27 mouse cellular contexts compared by ENCODE assay signal in the genomic region with DNA sequence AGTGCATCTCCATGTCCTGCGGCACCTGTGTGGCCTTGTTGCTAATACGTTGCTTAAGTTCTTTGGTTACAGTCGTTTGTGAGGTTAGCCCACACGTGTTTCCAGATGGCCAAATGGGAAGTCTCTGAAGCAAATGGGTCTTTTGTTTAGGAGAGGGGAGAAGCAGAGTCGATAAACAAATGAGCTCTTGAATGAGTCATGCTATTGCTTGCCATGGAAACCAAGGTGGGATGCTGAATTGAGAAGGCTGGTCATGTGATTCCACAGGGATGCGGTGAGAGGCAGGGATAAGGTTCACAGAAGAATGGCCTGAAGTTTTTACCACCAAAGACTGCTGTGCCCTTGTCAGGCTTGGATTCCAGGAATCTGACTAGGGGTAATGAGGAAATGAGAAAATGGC.
"Had no signal": no experiment of that assay in that cellular context is flagged by ENCODE, and none has a peak within 500 bp of the region (broad histone marks: within the 10 kb centered on the region; RNA-seq: fewer than 3 reads in every experiment).

No protein-coding gene starts in this region.

- ATAC-seq: hindbrain, postnatal 0 days; intestine, postnatal 0 days; liver, postnatal 0 days had no signal

- H3K4me2 ChIP-seq: heart, embryonic 12.5 days; hindbrain, embryonic 13.5 days; hindbrain, embryonic 15.5 days; kidney, embryonic 15.5 days; limb, embryonic 12.5 days; liver, embryonic 11.5 days; liver, embryonic 13.5 days; liver, embryonic 15.5 days had no signal

- H3K9me3 ChIP-seq: heart, embryonic 10.5 days; heart, embryonic 12.5 days; hindbrain, embryonic 13.5 days; hindbrain, embryonic 15.5 days; kidney, embryonic 15.5 days; limb, embryonic 10.5 days; limb, embryonic 12.5 days; liver, embryonic 13.5 days; liver, embryonic 15.5 days had no signal

- DNase-seq: gastrocnemius, adult 2 months; gastrocnemius, postnatal 10 days; gastrocnemius, postnatal 25 days; heart, adult 18-20 months; heart, postnatal 14 days; heart, postnatal 36 days; kidney, adult 18-20 months; kidney, adult 8-10 months; kidney, postnatal 14 days; kidney, postnatal 36 days; layer of hippocampus, adult 9-11 months; liver; liver, embryonic 13.5 days; liver, postnatal 0 days had no signal

- H3K27ac ChIP-seq: gastrocnemius, adult 2 months; heart, embryonic 10.5 days; hindbrain, embryonic 13.5 days; hindbrain, embryonic 15.5 days; hindbrain, postnatal 0 days; kidney, embryonic 15.5 days; kidney, postnatal 0 days; left cerebral cortex, adult 2 months; limb, embryonic 10.5 days; limb, embryonic 12.5 days; liver, embryonic 13.5 days; liver, embryonic 15.5 days had no signal

- H3K36me3 ChIP-seq: heart, embryonic 10.5 days; heart, embryonic 12.5 days; hindbrain, embryonic 13.5 days; hindbrain, embryonic 15.5 days; kidney, embryonic 15.5 days; limb, embryonic 10.5 days; limb, embryonic 12.5 days; liver, embryonic 13.5 days; liver, embryonic 15.5 days had no signal

- H3K27me3 ChIP-seq: heart, embryonic 12.5 days; hindbrain, embryonic 13.5 days; hindbrain, embryonic 15.5 days; kidney, embryonic 15.5 days; liver, embryonic 13.5 days; liver, embryonic 15.5 days had no signal

- H3K4me1 ChIP-seq: heart, embryonic 10.5 days; heart, embryonic 12.5 days; hindbrain, embryonic 15.5 days; kidney, embryonic 15.5 days; liver, embryonic 13.5 days; liver, embryonic 15.5 days had no signal

- H3K4me3 ChIP-seq: gastrocnemius, adult 2 months; heart, embryonic 10.5 days; heart, embryonic 12.5 days; hindbrain, embryonic 13.5 days; hindbrain, embryonic 15.5 days; kidney, embryonic 15.5 days; left cerebral cortex, adult 2 months; limb, embryonic 10.5 days; limb, embryonic 12.5 days; liver, embryonic 13.5 days; liver, embryonic 15.5 days had no signal

- H3K9ac ChIP-seq: heart, embryonic 12.5 days; hindbrain, embryonic 13.5 days; hindbrain, embryonic 15.5 days; kidney, embryonic 15.5 days; limb, embryonic 12.5 days; liver, embryonic 13.5 days; liver, embryonic 15.5 days; liver, postnatal 0 days had no signal
